Mouse (Mus musculus): ENCODE measurements around the gene Slc31a1. TPM values are rescaled to one million over a fixed set of nuclear protein-coding genes. Genes with fewer than 3 reads are reported as not detected.

The Slc31a1 gene
- polyA plus RNA-seq, 1 experiment from 2014 or later, result 45.7 TPM

- Histone ChIP-seq H3K27ac (no peak overlapping the region), H3K9ac (no peak overlapping the region), H3K36me3 (no peaks in the 10 kb centered on the region), H3K4me1 (no peaks in the 10 kb centered on the region), H3K27me3 (no peaks in the 10 kb centered on the region), H3K9me3 (no peaks in the 10 kb centered on the region), H3K4me2 (replicated peaks) (no peak overlapping the region), H3K4me3 (no peak overlapping the region)
- WGBS, result 60% methylated on average over 4 of the region's 4 CpGs
- no peak for ATAC-seq (ENCODE audit: low FRiP score, low read depth)
Observed at GRCm38 (mm10) chr4:62439793-62440192, 79.3 kb downstream of the Slc31a1 start.

GRCm38 (mm10) chr4:62440544-62440943 lies 80.0 kb downstream of the Slc31a1 start:
- no peak for ATAC-seq (ENCODE audit: low FRiP score, low read depth)
- H3K9me3 ChIP-seq, result no peaks in the 10 kb centered on the region
- H3K9ac ChIP-seq, result no peak overlapping the region
- H3K27me3 ChIP-seq, result no peaks in the 10 kb centered on the region
- whole genome bisulfite sequencing, result 76% methylated on average over 4 of the region's 4 CpGs
- no peak overlapping the region for H3K4me3 ChIP-seq
- no peak overlapping the region for H3K27ac ChIP-seq
- no peaks in the 10 kb centered on the region for H3K4me1 ChIP-seq
- H3K36me3 ChIP-seq, result no peaks in the 10 kb centered on the region
- H3K4me2 ChIP-seq (replicated peaks), result no peak overlapping the region

- Histone ChIP-seq H3K9ac (no peak overlapping the region), H3K36me3 (no peaks in the 10 kb centered on the region), H3K4me1 (no peaks in the 10 kb centered on the region), H3K27ac (no peak overlapping the region), H3K4me3 (no peak overlapping the region), H3K27me3 (no peaks in the 10 kb centered on the region), H3K4me2 (replicated peaks) (no peak overlapping the region), H3K9me3 (no peaks in the 10 kb centered on the region)
- no peak for ATAC-seq (ENCODE audit: low FRiP score, low read depth)
- WGBS, result 56% methylated on average over 4 of the region's 4 CpGs
Observed at GRCm38 (mm10) chr4:62440986-62441385, 80.5 kb downstream of the Slc31a1 start.

Other genes with a start within 250 kb of the Slc31a1 start
- gene Mup21, start 209.9 kb upstream of the Slc31a1 start, polyA plus RNA-seq (2015; fragmentation: Nextera tagmentation; extraction: Ambion mirVana), result not detected in 2 replicates
- gene Zfp37, start 129.7 kb upstream of the Slc31a1 start, polyA plus RNA-seq (2015; fragmentation: Nextera tagmentation; extraction: Ambion mirVana), result 14.1 and 14.8 TPM in 2 replicates
- gene Slc31a2, start 98.2 kb upstream of the Slc31a1 start, polyA plus RNA-seq (2015; fragmentation: Nextera tagmentation; extraction: Ambion mirVana), result 17.7 and 19.0 TPM in 2 replicates
- gene Fkbp15, start 179 bp upstream of the Slc31a1 start, polyA plus RNA-seq (2015; fragmentation: Nextera tagmentation; extraction: Ambion mirVana), result 25.4 and 27.9 TPM in 2 replicates
- gene Cdc26, start 47.9 kb downstream of the Slc31a1 start, polyA plus RNA-seq (2015; fragmentation: Nextera tagmentation; extraction: Ambion mirVana), result 202 TPM in 2 replicates
- 27.0 and 27.9 TPM in 2 replicates for gene Prpf4, start 48.1 kb downstream of the Slc31a1 start, polyA plus RNA-seq (2015; fragmentation: Nextera tagmentation; extraction: Ambion mirVana)
- not detected in 2 replicates for gene Rnf183, start 74.5 kb downstream of the Slc31a1 start, polyA plus RNA-seq (2015; fragmentation: Nextera tagmentation; extraction: Ambion mirVana)
- gene Wdr31, start 110.2 kb downstream of the Slc31a1 start, polyA plus RNA-seq (2015; fragmentation: Nextera tagmentation; extraction: Ambion mirVana), result 6.8 and 7.9 TPM in 2 replicates
- gene Bspry, start 119.3 kb downstream of the Slc31a1 start, polyA plus RNA-seq (2015; fragmentation: Nextera tagmentation; extraction: Ambion mirVana), result 2.9 and 3.2 TPM in 2 replicates
- gene Hdhd3, start 142.7 kb downstream of the Slc31a1 start, polyA plus RNA-seq (2015; fragmentation: Nextera tagmentation; extraction: Ambion mirVana), result 14.7 and 14.8 TPM in 2 replicates
- 79.7 and 85.4 TPM in 2 replicates for gene Alad, start 159.2 kb downstream of the Slc31a1 start, polyA plus RNA-seq (2015; fragmentation: Nextera tagmentation; extraction: Ambion mirVana)
- 86.3 and 93.9 TPM in 2 replicates for gene Pole3, start 164.3 kb downstream of the Slc31a1 start, polyA plus RNA-seq (2015; fragmentation: Nextera tagmentation; extraction: Ambion mirVana)
- gene 4933430I17Rik, start 164.6 kb downstream of the Slc31a1 start, polyA plus RNA-seq (2015; fragmentation: Nextera tagmentation; extraction: Ambion mirVana), result 0.60 and 0.61 TPM in 2 replicates
- 50.3 and 52.8 TPM in 2 replicates for gene Rgs3, start 199.1 kb downstream of the Slc31a1 start, polyA plus RNA-seq (2015; fragmentation: Nextera tagmentation; extraction: Ambion mirVana)

Data from limb, embryonic 13.5 days (tissue).